Mouse (Mus musculus) erythroblast, embryonic 14.5 days (primary cell): Measurements from ENCODE around the gene Vmn1r11. TPM values are rescaled to one million over a fixed set of nuclear protein-coding genes. Genes with fewer than 3 reads are reported as not detected.

Source experiments
- H3K27me3 ChIP-seq: 2 replicates; pipeline ENCODE4 v1.6.1; 2012; ENCODE audit warnings: inconsistent platforms; ENCODE audit not compliant: control insufficient read depth
- H3K36me3 ChIP-seq: 2 replicates; pipeline ENCODE4 v1.6.1; 2012; ENCODE audit warnings: mild to moderate bottlenecking, inconsistent platforms; ENCODE audit not compliant: control insufficient read depth
- H3K4me1 ChIP-seq: 2 replicates; pipeline ENCODE4 v1.6.1; 2012; ENCODE audit warnings: inconsistent platforms; ENCODE audit not compliant: control insufficient read depth
- H3K4me3 ChIP-seq: replicated peaks from 2 replicates; pipeline ENCODE3; 2012; ENCODE audit warnings: moderate library complexity, mild to moderate bottlenecking, inconsistent platforms
- H3K9me3 ChIP-seq: 2 replicates; pipeline ENCODE4 v1.6.1; 2012; ENCODE audit warnings: low read length, inconsistent platforms, mixed read lengths; ENCODE audit not compliant: control insufficient read depth
- GATA1 ChIP-seq: IDR thresholded peaks from 2 replicates; pipeline ENCODE4 v1.6.1; 2012; ENCODE audit warnings: low read length, inconsistent platforms, mixed read lengths
- TAL1 ChIP-seq: IDR thresholded peaks from 3 replicates; pipeline ENCODE4 v1.6.1; 2012; ENCODE audit warnings: low read length, inconsistent platforms, mixed read lengths
- polyA plus RNA-seq: library from polyadenylated mRNA; stranded (reverse); fragments of >175 nt; gene quantifications from 2 replicates; pipeline ENCODE4 v1.2.3, GENCODE M21; 2012

The Vmn1r11 gene
- polyA plus RNA-seq = not detected in 2 replicates

GRCm38 (mm10) chr6:57133155-57133554, at the start of gene Vmn1r11:
TSS of gene Vmn1r11 (plus strand) at chr6:57133455.
- H3K4me1 ChIP-seq = no peaks in the 10 kb centered on the region
- TF ChIP-seq TAL1 (no peak), GATA1 (no peak)
- no peaks in the 10 kb centered on the region for H3K9me3 ChIP-seq

GRCm38 (mm10) chr6:57106358-57106757, 26.9 kb upstream of the Vmn1r11 start:
- Histone ChIP-seq H3K36me3 (no peaks in the 10 kb centered on the region), H3K4me3 (no peak overlapping the region), H3K27me3 (no peaks in the 10 kb centered on the region), H3K9me3 (no peaks in the 10 kb centered on the region), H3K4me1 (no peaks in the 10 kb centered on the region)
- no peak for TF ChIP-seq GATA1
- TF ChIP-seq TAL1 = no peak

More at GRCm38 (mm10) chr6:57133155-57133554, at the start of gene Vmn1r11:
- Histone ChIP-seq H3K4me3 (no peak within 1 kb of the TSS), H3K27me3 (no peaks in the 10 kb centered on the region), H3K36me3 (no peaks in the 10 kb centered on the region)

- Histone ChIP-seq H3K4me3 (no peak within 1 kb of the TSS), H3K36me3 (no peaks in the 10 kb centered on the region)
- TF ChIP-seq GATA1 (no peak), TAL1 (no peak)
These were observed 24.1 kb upstream of the Vmn1r11 start, which contains the start of gene Vmn1r10 for GRCm38 (mm10) chr6:57109154-57109553. TSS of gene Vmn1r10 (plus strand) at chr6:57109454.

GRCm38 (mm10) chr6:57156619-57157018, 23.4 kb downstream of the Vmn1r11 start, which contains the start of gene Vmn1r12:
TSS of gene Vmn1r12 (plus strand) at chr6:57156919.
- no peak within 1 kb of the TSS for H3K4me3 ChIP-seq
- TF ChIP-seq TAL1 = no peak
- no peaks in the 10 kb centered on the region for H3K4me1 ChIP-seq
- no peaks in the 10 kb centered on the region for H3K27me3 ChIP-seq
- no peaks in the 10 kb centered on the region for H3K9me3 ChIP-seq
- H3K36me3 ChIP-seq = no peaks in the 10 kb centered on the region

More at GRCm38 (mm10) chr6:57109154-57109553, 24.1 kb upstream of the Vmn1r11 start, which contains the start of gene Vmn1r10:
- Histone ChIP-seq H3K27me3 (no peaks in the 10 kb centered on the region), H3K9me3 (no peaks in the 10 kb centered on the region), H3K4me1 (no peaks in the 10 kb centered on the region)

Other genes starting within 250 kb of the Vmn1r11 start
- 21.3 and 22.9 TPM in 2 replicates for gene Nt5c3, start 209.5 kb upstream of the Vmn1r11 start, polyA plus RNA-seq
- gene Vmn1r4, start 209.4 kb upstream of the Vmn1r11 start, polyA plus RNA-seq = 0.02 TPM in 1 of 2 replicates, not detected in the other
- not detected in 2 replicates for gene Vmn1r5, start 163.2 kb upstream of the Vmn1r11 start, polyA plus RNA-seq
- gene Vmn1r6, start 136.2 kb upstream of the Vmn1r11 start, polyA plus RNA-seq = 0.01 TPM in 1 of 2 replicates, not detected in the other
- gene Vmn1r7, start 108.1 kb upstream of the Vmn1r11 start, polyA plus RNA-seq = not detected in 2 replicates
- gene Vmn1r8, start 101.2 kb upstream of the Vmn1r11 start, polyA plus RNA-seq = not detected in 2 replicates
- not detected in 2 replicates for gene Vmn1r9, start 66.7 kb upstream of the Vmn1r11 start, polyA plus RNA-seq
- gene Vmn1r10, start 24.0 kb upstream of the Vmn1r11 start, polyA plus RNA-seq = not detected in 2 replicates
- gene Vmn1r12, start 23.5 kb downstream of the Vmn1r11 start, polyA plus RNA-seq = under 0.01 TPM in 1 of 2 replicates, not detected in the other
- gene Vmn1r13, start 69.8 kb downstream of the Vmn1r11 start, polyA plus RNA-seq = 0.01 TPM in 1 of 2 replicates, not detected in the other
- not detected in 2 replicates for gene Vmn1r14, start 98.2 kb downstream of the Vmn1r11 start, polyA plus RNA-seq
- not detected in 2 replicates for gene Vmn1r15, start 124.5 kb downstream of the Vmn1r11 start, polyA plus RNA-seq
- gene Vmn1r16, start 196.0 kb downstream of the Vmn1r11 start, polyA plus RNA-seq = not detected in 2 replicates
- gene Vmn1r17, start 230.3 kb downstream of the Vmn1r11 start, polyA plus RNA-seq = not detected in 2 replicates